Mouse (Mus musculus): Measurements from ENCODE around the gene Klhl18. TPM values are rescaled to one million over a fixed set of nuclear protein-coding genes. Genes with fewer than 3 reads are reported as not detected.

Klhl18 gene
- 10.5 and 11.3 TPM in 2 replicates for polyA plus RNA-seq (2015; fragmentation: Nextera tagmentation; extraction: Ambion mirVana)

DNA sequence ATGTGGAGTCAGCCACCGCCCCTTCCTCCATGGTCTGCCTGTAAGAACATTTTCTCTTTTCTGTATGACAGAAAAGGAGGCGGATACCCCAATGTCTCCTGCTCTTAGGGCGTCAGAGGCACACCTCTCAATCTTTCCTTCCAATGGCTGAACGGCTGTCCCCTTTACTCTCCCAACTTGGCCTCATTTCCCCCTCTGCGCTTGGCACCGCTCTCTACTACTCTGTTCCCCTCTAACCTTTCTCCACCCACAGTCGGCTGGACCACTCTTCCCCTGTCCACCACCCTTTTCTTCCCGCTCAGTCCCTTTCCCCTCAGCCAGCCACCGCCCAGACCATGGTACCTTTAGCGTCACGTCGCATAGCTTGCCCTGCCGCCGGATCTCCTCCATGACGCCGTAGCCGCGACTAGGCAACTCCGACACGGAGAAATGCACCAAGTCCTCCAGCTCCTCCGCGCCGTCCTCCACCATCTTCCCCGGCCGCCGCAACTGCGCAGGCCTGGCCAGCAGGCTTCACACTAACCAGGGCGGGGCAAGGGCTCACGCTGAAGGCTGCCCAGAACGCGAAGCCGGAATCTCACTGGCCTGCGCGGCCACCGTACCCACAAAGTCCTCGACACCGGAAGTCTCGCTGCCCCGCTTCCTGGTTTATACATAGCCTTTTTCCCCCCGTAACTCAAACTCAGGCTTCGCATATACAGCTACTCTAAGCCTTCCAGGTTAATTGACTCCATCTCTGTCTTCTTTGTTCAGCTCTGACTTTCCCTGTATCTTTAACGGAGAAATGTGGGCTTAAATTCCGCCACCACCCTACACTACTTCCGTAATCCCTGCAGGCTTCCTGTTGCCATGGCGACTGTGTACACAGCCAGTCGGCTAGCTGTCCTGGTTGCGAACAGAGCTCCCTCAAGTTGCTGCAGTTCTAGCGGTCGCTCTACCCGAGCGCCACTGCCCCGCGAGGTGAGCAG lies at the start of gene Klhl18, which contains the start of gene Kif9:
Gene Klhl18 (minus strand): TSS at position 571 of the 968 bp plus-strand sequence.
Gene Kif9 (plus strand): TSS at position 835 of the 968 bp plus-strand sequence.
- Histone ChIP-seq H3K27me3 (peaks cover 11% of the 10 kb centered on the region; the same call in 1 of the 2 replicates), H3K4me1 (peaks cover 13% of the 10 kb centered on the region), H3K9ac (peak within 1 kb of the TSS; percentile 60), H3K4me2 (peak within 1 kb of the TSS; percentile 89), H3K27ac (peak within 1 kb of the TSS; percentile 96), H3K9me3 (no peaks in the 10 kb centered on the region), H3K4me3 (peak within 1 kb of the TSS; percentile 74), H3K36me3 (no peaks in the 10 kb centered on the region; the same call in 1 of the 2 replicates)
- WGBS: under 1% methylated on average over 53 of the region's 53 CpGs
- ATAC-seq (ENCODE audit: insufficient number of reproducible peaks, low FRiP score, low TSS enrichment, low read depth): peak; percentile 98

DNA sequence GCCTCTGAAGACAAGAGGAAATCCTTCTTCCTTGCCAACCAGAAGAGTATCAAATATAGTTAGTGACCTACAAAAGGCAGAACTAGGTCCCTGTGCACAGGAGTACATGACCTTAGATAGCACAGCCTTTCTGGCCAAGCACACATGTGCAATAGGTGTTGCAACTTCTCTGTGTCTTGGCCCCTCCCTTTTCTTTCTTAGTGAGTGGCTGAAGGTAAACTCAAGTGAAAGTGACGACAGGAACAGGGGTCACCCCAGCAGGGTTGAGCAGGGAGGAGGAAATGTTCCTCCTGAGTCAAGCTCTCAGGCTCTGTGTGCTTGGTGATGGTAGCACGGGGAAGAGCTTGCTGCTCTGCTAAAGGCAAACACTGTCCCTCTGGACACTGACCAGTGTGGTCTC lies 49.2 kb upstream of the Klhl18 start:
- H3K4me3 ChIP-seq: no peak overlapping the region
- H3K27me3 ChIP-seq: no peaks in the 10 kb centered on the region
- no peak overlapping the region for H3K4me2 ChIP-seq
- no peak overlapping the region for H3K9ac ChIP-seq
- H3K27ac ChIP-seq: no peak overlapping the region
- no peaks in the 10 kb centered on the region for H3K4me1 ChIP-seq
- H3K36me3 ChIP-seq: no peaks in the 10 kb centered on the region
- WGBS: 58% methylated on average over 2 of the region's 2 CpGs
- H3K9me3 ChIP-seq: no peaks in the 10 kb centered on the region
- ATAC-seq (ENCODE audit: insufficient number of reproducible peaks, low FRiP score, low TSS enrichment, low read depth): no peak

DNA sequence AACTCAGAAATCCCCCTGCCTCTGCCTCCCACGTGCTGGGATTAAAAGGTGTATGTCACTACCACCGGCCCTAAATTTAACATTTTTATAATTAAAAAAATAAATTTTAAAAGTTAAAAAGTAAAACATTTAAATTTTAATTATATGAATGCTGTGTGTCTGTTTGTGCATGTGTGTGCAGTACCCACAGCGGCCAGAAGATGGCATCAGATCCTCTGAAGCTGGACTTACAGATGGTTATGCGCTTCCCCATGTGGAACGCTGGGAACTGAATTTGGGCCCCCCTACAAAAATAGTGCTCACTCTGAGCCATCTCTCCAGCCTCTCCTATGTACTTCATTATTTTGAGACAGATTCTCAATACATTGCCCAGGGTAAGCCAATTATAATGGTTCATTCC lies 14.4 kb upstream of the Klhl18 start:
- Histone ChIP-seq H3K4me2 (no peak overlapping the region), H3K27me3 (no peaks in the 10 kb centered on the region), H3K36me3 (no peaks in the 10 kb centered on the region), H3K9ac (no peak overlapping the region), H3K27ac (no peak overlapping the region), H3K4me3 (no peak overlapping the region), H3K9me3 (0 out of 2 replicates have a peak, but pooled peaks cover 3% of the 10 kb centered on the region), H3K4me1 (no peaks in the 10 kb centered on the region)
- ATAC-seq (ENCODE audit: insufficient number of reproducible peaks, low FRiP score, low TSS enrichment, low read depth): no peak
- 62% methylated on average over 5 of the region's 5 CpGs for WGBS

DNA sequence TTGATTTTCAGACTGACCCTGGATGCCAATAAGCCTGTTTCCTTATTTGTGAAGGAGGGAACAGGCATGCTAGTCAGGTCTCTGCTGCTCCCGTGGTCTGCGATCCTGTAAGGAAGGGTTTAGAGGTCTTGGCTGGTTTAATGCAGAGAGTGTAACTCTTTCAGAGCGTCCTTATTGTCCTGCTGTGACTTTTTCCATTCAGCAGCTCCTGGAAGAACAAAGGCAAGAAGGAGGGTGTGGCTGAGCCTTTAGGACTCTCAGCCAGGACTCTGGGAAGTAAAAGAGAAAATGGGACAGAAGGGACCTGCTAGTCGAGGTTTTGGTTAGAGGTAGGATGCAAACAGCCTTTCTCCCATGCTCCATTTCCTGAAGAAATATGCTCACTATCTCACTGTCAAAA lies 12.3 kb upstream of the Klhl18 start:
- Histone ChIP-seq H3K27me3 (no peaks in the 10 kb centered on the region), H3K27ac (no peak overlapping the region), H3K4me1 (no peaks in the 10 kb centered on the region), H3K9me3 (0 out of 2 replicates have a peak, but pooled peaks cover 3% of the 10 kb centered on the region), H3K36me3 (no peaks in the 10 kb centered on the region), H3K4me3 (no peak overlapping the region), H3K4me2 (no peak overlapping the region), H3K9ac (no peak overlapping the region)
- 54% methylated on average over 4 of the region's 4 CpGs for WGBS
- ATAC-seq (ENCODE audit: insufficient number of reproducible peaks, low FRiP score, low TSS enrichment, low read depth): no peak

DNA sequence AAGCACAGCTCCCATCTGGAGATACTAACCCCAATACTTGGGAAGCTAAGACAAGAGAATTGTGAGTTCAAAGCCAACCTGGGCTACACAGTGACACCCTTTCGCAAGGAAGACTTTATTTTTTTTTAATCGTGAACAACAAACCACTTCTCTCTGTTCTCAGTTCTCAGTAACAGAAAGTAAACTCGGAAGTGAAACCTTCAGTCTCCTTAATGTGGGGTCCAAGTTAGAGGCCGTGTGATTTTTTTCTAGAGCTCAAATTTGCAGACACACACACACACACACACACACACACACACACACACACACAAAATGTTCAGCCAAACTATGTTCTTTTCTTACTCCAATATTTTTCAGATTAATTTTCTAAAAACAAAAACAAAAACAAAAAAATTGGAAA lies 2.1 kb upstream of the Klhl18 start:
- no peak overlapping the region for H3K27ac ChIP-seq
- H3K9ac ChIP-seq: no peak overlapping the region
- 79% methylated on average over 4 of the region's 4 CpGs for WGBS
- no peak overlapping the region for H3K4me2 ChIP-seq
- H3K4me1 ChIP-seq: peaks cover 13% of the 10 kb centered on the region
- H3K36me3 ChIP-seq: no peaks in the 10 kb centered on the region
- H3K4me3 ChIP-seq: no peak overlapping the region
- ATAC-seq (ENCODE audit: insufficient number of reproducible peaks, low FRiP score, low TSS enrichment, low read depth): no peak
- no peaks in the 10 kb centered on the region for H3K9me3 ChIP-seq
- peaks cover 11% of the 10 kb centered on the region; the same call in 1 of the 2 replicates for H3K27me3 ChIP-seq

DNA sequence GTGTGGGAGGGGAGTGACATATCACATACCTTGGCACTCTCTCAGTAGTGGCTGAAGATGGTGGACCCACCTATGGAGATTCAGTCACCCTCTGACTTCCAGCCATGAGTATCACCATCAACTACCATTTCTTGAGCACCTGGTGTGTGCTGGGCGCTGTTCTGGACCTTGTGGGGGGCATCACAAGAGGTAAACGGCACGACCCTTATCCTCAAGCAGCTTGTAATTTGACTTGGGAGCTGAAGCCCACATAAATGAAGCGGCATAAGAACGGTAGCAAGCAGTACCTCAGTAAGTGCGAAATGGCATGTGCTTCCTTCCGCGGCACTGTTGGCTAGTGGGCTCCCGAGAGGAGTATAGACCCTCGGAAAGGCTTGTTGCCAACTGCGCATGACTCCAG lies 1.5 kb upstream of the Klhl18 start:
- Histone ChIP-seq H3K9ac (no peak overlapping the region), H3K27me3 (peaks cover 11% of the 10 kb centered on the region; the same call in 1 of the 2 replicates), H3K36me3 (no peaks in the 10 kb centered on the region), H3K27ac (no peak overlapping the region), H3K4me3 (no peak overlapping the region), H3K9me3 (no peaks in the 10 kb centered on the region), H3K4me2 (no peak overlapping the region), H3K4me1 (peaks cover 13% of the 10 kb centered on the region)
- 50% methylated on average over 11 of the region's 11 CpGs for WGBS
- no peak for ATAC-seq (ENCODE audit: insufficient number of reproducible peaks, low FRiP score, low TSS enrichment, low read depth)

DNA sequence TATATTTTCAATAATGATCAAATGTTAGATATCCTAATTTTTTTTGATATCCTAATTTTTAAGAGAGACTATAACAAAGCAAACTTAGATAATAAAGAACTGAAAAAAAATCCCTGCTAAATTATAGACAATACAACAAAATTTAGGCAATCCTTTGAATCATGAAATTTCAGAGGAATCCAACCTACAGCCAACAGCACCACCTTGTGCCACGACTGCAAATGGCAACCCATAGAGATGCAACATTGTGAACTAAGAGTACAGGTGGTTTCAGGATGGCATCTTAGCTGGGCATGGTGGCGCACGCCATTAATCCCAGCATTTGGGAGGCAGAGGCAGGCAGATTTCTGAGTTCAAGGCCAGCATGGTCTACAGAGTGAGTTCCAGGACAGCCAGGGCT lies 10.3 kb downstream of the Klhl18 start:
- H3K36me3 ChIP-seq: 0 out of 2 replicates have a peak, but pooled peaks cover 2% of the 10 kb centered on the region
- no peaks in the 10 kb centered on the region for H3K4me1 ChIP-seq
- WGBS: 85% methylated on average over 3 of the region's 3 CpGs
- H3K4me3 ChIP-seq: no peak overlapping the region
- no peaks in the 10 kb centered on the region for H3K27me3 ChIP-seq
- ATAC-seq (ENCODE audit: insufficient number of reproducible peaks, low FRiP score, low TSS enrichment, low read depth): no peak
- H3K27ac ChIP-seq: no peak overlapping the region
- no peaks in the 10 kb centered on the region for H3K9me3 ChIP-seq
- no peak overlapping the region for H3K4me2 ChIP-seq
- H3K9ac ChIP-seq: no peak overlapping the region

DNA sequence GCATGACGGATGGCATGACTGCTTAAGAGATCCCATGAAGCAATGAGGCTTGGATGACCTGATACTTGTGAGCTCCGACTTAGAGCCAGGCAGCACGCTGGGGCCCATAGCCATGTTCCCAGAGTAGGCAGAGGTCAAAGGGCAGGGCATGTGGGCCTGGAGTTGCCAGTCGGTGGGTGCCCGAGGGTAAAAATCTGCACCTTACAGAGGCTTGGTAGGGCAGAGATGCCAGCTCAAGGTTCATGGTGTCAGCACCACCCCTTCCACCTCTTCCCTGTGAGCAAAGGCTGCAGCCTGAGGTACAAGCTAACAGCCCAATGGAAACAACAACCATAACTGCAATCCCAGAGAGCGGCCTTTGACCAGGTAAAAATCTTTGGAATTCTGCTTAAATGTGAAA lies 11.2 kb downstream of the Klhl18 start:
- Histone ChIP-seq H3K4me2 (no peak overlapping the region), H3K9ac (no peak overlapping the region), H3K27ac (no peak overlapping the region), H3K9me3 (no peaks in the 10 kb centered on the region), H3K4me3 (no peak overlapping the region), H3K27me3 (no peaks in the 10 kb centered on the region), H3K4me1 (no peaks in the 10 kb centered on the region), H3K36me3 (0 out of 2 replicates have a peak, but pooled peaks cover 2% of the 10 kb centered on the region)
- ATAC-seq (ENCODE audit: insufficient number of reproducible peaks, low FRiP score, low TSS enrichment, low read depth): no peak
- 93% methylated on average over 6 of the region's 6 CpGs for WGBS

DNA sequence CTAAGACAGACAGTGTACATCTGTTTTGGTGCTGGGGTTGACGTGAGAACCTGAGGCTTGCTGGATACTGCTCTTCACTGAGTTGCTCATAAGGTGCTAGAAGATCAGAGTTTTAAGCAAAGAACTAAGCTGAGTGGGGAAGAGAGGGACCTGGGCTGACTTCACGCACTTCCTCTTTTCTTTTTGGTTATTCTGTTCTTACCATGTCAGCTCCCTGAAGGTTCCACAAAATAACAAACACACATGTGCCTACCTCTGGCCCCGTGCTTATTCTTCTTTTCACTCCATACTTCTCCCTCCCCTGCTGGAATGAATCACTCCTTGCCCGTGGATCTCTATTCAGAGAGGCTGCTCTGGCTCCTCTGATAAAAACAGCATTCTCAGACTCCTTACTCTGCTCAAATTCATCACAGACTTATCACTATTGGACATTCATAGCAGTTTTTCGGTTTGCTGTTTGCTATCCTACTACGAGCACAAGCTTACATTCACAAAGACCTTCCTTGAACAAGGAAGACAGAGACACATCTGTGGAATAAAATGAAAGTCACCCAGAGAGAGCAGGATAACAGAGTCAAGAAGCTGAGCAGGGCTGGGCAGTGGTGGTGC lies 12.4 kb downstream of the Klhl18 start:
- Histone ChIP-seq H3K4me3 (no peak overlapping the region), H3K4me1 (no peaks in the 10 kb centered on the region), H3K27ac (no peak overlapping the region), H3K9ac (no peak overlapping the region), H3K27me3 (no peaks in the 10 kb centered on the region), H3K4me2 (no peak overlapping the region), H3K9me3 (no peaks in the 10 kb centered on the region), H3K36me3 (0 out of 2 replicates have a peak, but pooled peaks cover 2% of the 10 kb centered on the region)
- WGBS: 93% methylated on average over 6 of the region's 6 CpGs
- no peak for ATAC-seq (ENCODE audit: insufficient number of reproducible peaks, low FRiP score, low TSS enrichment, low read depth)

DNA sequence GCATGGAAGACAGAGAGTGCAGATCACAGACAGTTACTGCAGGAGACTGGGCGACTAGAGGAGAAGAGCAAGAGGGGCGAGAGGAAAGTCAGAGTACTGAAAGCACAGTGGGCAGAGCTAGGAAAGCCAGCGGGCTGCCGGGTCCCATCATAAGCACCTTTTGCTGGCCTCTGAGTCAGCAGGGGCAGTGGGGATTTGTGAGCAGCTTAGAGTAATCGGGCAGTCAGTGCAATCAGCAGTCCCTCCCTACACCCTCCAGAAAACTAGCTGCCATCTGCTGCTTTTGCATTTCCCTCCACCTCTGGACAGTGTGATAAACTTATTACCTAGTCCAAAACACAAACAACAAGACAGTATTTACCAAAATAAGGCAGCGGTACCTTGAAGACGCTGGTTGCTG lies 14.2 kb downstream of the Klhl18 start:
- Histone ChIP-seq H3K9ac (no peak overlapping the region), H3K4me2 (no peak overlapping the region), H3K36me3 (0 out of 2 replicates have a peak, but pooled peaks cover 3% of the 10 kb centered on the region), H3K27ac (no peak overlapping the region), H3K4me1 (no peaks in the 10 kb centered on the region), H3K27me3 (no peaks in the 10 kb centered on the region), H3K9me3 (no peaks in the 10 kb centered on the region), H3K4me3 (no peak overlapping the region)
- ATAC-seq (ENCODE audit: insufficient number of reproducible peaks, low FRiP score, low TSS enrichment, low read depth): no peak
- 69% methylated on average over 7 of the region's 7 CpGs for WGBS

DNA sequence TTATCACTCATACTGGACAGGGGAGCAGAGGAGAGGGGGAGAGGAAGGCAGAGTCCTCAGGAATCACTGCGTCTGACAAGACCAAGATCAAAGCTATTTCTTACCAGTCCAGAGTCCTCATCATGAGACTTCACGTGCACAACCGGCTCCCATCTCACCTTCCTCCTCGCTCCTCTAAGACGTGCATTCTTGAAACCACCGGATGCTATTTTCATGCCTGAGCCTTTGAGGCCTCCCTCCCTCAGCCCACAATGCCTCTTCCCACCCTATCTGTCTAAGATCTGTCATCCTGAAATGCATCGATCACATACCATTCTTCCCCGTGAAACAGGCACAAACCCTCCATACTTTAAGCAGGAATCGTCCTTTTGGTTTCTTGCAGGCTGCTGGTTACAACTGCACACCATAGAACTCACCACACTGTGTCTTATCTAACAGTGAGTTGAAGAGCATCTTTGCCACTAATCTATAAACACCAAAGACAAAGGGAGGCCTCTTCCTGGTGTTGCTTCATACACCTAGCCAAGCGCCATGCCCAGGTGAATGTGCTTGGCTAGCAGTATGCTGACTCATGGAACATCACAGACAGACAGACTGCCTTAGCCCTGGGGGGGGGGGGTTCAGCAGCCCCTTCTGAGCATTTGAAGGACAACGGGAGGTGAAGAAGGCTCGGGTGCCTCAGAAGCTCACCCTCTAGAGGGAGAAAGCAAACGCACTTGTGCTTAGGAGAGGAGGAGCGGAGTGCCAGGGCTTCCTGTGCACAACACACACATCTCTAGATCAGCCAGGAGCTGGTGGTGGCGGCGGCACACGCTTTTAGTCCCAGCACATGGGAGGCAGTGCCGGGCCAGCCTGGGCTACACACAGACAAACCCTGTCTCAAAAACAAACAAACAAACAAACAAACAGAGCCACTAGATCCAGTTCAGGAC lies 15.3 kb downstream of the Klhl18 start:
- Histone ChIP-seq H3K4me3 (no peak overlapping the region), H3K4me2 (no peak overlapping the region), H3K9me3 (no peaks in the 10 kb centered on the region), H3K4me1 (no peaks in the 10 kb centered on the region), H3K27me3 (no peaks in the 10 kb centered on the region), H3K9ac (no peak overlapping the region), H3K36me3 (0 out of 2 replicates have a peak, but pooled peaks cover 5% of the 10 kb centered on the region), H3K27ac (no peak overlapping the region)
- no peak for ATAC-seq (ENCODE audit: insufficient number of reproducible peaks, low FRiP score, low TSS enrichment, low read depth)
- WGBS: 85% methylated on average over 18 of the region's 18 CpGs

Data from limb, embryonic 15.5 days (tissue).